Mouse (Mus musculus): ENCODE measurements around the gene Hps6. TPM values are rescaled to one million over a fixed set of nuclear protein-coding genes. Genes with fewer than 3 reads are reported as not detected.
A peak's percentile ranks its signal among the peaks of the same experiment; 100 is the strongest.
"Not testable (repeated sequence)": the region's sequence is repeated elsewhere in the genome, so short reads cannot be mapped to it uniquely, and the experiment has no call there.

Gene Hps6
- 6.8 and 8.3 TPM in 2 replicates for total RNA-seq (2017)

DNA sequence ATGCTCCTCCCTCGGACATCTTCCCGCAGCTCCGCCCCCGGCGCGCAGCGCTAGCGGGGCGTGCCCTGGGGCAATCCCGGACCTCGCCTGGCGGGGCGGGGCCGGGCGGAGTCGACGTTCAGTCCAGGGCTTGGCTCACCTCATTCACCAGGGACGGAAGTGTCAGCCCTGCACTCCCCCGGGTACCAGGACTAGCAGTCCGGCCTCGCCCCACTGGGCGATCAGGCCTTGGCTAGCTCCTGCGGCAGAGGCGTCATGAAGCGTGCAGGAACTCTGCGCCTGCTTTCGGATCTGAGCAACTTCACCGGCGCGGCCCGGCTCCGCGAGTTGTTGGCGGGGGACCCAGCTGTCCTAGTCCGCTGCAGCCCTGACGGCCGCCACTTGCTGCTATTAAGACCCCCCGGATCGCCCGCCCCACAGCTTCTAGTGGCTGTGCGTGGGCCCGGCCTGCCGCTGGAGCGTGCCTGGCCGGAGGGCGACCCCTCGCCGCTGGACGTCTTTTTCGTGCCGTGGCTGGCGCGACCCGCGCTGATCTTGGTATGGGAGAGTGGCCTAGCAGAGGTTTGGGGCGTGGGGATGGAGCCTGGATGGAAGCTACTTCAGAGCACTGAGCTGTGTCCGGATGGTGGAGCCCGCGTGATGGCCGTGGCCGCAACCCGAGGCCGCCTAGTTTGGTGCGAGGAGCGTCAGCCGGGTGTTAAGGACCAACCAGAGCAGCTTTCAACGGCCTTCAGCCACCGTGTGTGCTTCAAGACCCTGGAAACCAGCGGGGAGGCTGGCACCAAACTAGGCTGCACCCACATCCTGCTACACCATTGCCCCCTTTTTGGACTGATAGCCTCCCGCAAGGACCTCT is at the start of gene Hps6:
Hps6 (plus strand) TSS at position 138 of the 856 bp plus-strand sequence.
- peak; percentile 75 for ATAC-seq (ENCODE audit: extremely low read depth, insufficient number of reproducible peaks, low FRiP score, poor library complexity, severe bottlenecking)

DNA sequence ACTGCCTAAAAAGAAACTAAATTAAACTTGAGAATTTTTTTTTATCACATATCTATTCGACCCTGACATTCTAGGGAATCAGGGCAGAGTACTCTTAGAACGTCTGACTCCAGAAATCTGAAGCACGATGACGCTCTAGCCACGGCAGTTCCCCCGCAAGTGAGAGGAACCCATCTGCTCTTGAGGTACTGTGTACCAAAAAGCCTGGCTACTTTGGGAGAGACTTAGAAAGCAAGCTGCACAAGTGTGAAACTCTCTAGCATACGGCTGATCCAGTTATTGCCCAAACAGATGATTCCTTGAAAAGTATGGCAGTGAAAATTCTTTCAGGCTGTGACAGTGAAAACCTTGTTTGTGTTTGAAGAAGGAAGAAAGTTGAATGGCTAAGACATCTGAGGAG is 46.6 kb upstream of the Hps6 start:
- no peak for ATAC-seq (ENCODE audit: extremely low read depth, insufficient number of reproducible peaks, low FRiP score, poor library complexity, severe bottlenecking)

DNA sequence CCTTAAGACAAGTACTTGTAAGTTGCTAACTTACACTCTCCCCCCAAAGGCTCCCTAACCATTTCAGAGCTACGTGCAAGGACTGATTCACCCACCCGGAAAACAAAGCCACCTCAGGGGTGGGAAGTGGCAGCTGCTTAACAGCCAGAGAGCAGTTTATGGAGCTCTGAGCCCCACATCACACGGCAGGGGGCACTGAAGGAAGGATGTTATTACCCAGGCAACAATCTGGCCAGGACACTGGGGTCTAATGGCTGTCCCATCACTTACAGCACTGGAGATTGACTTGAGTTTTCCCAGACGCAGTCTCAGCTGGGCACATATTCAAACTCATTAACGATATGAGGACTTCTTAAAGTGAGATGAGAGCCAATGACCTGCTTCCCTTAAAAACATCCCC is 42.5 kb upstream of the Hps6 start:
- ATAC-seq (ENCODE audit: extremely low read depth, insufficient number of reproducible peaks, low FRiP score, poor library complexity, severe bottlenecking): 0 out of 2 replicates have a peak, but pooled peaks have one; percentile 3

DNA sequence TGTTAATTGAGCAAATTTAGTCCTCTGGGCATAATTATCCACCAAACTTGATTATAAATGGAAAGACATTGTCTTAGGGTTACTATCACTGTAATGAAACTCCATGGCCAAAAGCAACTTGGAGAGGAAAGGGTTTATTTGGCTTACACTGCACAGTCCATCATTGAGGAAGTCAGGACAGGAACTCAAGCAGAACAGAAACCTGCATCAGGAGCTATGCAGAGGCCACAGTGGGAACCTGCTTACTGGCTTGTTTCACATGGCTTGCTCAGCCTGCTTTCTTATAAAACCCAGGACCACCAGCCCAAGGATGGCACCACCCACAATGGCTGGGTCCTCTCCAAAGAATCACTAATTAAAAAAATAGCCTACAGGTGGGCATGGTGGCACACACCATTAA is 18.9 kb upstream of the Hps6 start:
- no peak for ATAC-seq (ENCODE audit: extremely low read depth, insufficient number of reproducible peaks, low FRiP score, poor library complexity, severe bottlenecking)

DNA sequence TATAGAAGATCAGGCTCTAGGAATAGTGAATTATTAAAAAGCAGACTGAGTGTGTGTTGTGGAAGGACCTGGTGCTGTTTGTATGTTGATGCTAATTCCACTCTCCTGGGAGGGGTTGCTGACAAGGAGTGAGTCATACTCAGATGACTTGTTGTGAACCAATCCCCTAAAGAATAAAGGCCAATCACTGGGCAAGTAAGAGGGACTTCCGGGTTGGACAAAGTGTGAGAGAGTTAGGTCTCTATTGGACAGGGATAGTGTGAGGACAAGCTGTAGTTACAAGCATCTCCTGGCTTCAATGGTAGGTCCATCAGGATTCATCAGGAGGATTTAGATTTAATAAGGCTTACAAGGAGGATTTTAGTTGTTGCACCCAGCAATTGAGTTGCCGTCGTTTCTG is 15.1 kb upstream of the Hps6 start:
- ATAC-seq (ENCODE audit: extremely low read depth, insufficient number of reproducible peaks, low FRiP score, poor library complexity, severe bottlenecking): no peak

DNA sequence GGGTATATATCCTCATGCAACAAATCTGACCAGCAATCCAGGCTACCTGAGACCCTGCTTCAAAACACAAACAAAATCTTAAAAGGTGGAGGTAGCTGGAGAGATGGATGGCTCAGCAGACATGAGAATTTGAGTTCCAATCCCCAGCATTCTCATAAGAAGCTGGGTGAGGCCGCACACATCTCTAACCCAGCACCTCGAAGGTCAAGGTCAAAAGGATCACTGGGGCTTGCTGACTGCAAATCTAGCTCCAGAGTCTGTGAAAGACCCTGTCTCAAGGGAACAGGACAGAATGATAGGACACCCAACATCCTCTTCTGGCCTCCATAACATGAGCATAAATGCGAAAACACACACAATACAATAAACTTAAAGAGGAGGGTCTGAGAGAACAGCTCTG is 12.1 kb upstream of the Hps6 start:
- no peak for ATAC-seq (ENCODE audit: extremely low read depth, insufficient number of reproducible peaks, low FRiP score, poor library complexity, severe bottlenecking)

DNA sequence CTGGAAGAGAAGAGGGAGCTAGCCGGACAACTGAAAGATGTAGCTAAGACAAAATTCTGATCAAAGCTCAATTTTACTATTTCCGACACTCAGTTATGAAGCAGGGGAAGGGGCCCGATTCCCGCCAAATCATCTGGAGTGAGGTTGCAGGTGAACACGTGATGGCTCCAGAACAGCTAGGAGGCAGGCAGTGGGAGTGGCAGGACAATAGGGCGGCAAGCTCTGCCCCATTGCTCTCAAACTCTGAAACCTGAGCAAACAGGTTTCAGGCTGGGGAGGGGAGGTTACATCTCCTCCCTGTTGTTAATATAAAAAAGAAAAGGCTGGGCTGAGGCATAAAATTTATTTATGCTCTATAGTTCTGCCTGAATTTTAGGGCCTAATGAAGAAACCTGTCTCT is 9.9 kb upstream of the Hps6 start:
- ATAC-seq (ENCODE audit: extremely low read depth, insufficient number of reproducible peaks, low FRiP score, poor library complexity, severe bottlenecking): not testable (repeated sequence)

DNA sequence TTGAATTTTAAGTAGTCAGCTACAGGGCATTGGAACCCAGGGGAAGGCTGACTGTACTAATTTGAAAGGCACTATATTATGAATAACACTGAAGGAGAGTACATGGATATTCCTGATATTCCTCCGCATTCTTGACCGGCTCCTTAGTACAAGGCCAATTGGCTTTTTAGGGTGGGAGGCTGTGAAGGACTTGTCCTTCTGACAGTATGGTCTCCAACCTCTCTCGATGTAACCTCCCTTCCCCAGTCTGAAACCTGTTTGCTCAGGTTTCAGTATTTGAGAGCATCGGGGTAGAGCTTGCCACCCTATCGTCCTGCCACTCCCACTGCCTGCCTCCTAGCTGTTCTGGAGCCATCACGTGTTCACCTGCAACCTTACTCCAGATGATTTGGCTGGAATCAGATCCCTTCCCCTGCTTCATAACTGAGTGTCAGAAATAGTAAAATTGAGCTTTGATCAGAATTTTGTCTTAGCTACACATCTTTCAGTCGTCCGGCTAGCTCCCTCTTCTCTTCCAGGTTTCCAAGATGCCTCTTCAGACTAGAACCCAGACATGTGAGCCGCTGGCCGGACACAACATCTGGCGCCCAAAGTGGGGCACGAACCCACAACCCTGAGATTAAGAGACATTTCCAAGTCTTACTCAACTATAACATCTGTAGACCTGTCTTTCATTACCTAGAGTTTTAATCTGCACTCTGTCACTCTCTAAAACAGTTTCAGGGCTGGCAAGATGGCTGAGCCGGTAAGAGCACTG is 9.1 kb upstream of the Hps6 start:
- ATAC-seq (ENCODE audit: extremely low read depth, insufficient number of reproducible peaks, low FRiP score, poor library complexity, severe bottlenecking): no peak

DNA sequence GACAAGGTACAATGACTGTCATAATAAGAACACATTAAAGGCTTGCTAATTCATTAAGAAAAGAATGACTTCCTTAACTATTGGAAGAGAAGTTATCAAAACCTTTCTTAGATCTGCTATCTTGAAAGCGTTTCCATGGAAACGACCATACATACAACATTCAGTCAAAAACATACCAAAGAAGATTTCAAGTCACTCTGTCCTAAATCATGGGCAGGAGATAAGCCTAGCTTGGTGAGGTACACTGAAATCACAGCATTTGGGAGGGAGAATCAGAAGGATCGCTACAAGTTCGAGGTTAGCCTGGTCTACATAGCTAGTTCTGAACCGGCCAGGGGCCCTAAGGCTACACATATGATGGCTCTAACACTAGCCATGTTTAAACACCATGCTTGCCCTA is 5.9 kb upstream of the Hps6 start:
- ATAC-seq (ENCODE audit: extremely low read depth, insufficient number of reproducible peaks, low FRiP score, poor library complexity, severe bottlenecking): no peak

DNA sequence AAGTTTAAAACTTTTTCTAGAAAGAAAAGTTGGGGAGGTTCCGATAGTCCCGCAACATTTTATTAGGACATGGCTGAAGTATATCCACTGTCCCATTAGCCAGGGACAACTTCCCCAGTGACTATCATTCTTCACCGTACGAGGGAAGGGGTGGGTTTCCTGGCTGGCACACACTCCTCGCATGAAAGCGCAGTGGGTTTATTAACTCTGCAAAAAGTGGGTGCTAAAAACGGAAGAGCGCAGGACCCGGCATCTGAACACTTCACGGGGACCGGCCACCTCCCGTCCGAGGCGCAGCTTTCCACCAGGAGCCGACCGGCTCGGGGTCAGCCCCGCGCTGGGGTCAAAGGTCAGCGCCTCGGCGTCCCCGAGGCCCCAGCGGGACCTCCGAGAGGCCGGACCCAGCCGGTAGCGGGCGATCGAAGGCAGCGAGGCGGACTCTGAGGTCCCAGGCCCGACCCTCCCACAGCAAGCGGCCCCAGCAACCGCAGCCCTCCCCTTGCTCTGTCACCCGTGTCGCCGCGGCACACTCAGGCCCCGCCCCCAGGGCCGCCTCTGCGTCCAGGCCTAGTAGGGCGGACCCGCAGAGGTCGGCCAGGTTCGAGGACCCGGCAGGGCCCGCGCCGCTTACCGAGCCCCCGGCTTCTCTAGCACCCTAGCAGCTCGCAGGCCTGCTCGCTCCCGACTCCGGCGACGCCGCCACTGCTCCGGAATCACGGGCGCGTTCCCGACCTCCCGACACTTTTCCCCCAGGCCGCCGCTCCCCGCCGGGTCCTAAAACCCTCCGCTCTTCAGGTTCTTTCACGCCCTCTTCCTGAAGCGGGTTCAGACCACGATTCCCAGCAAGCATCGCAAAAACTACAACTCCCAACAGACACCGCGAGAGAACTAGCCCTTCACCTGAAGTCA is 5.3 kb upstream of the Hps6 start, which contains the start of gene Armh3:
Armh3 (minus strand) TSS at position 704 of the 909 bp plus-strand sequence.
- ATAC-seq (ENCODE audit: extremely low read depth, insufficient number of reproducible peaks, low FRiP score, poor library complexity, severe bottlenecking): peak; percentile 84

DNA sequence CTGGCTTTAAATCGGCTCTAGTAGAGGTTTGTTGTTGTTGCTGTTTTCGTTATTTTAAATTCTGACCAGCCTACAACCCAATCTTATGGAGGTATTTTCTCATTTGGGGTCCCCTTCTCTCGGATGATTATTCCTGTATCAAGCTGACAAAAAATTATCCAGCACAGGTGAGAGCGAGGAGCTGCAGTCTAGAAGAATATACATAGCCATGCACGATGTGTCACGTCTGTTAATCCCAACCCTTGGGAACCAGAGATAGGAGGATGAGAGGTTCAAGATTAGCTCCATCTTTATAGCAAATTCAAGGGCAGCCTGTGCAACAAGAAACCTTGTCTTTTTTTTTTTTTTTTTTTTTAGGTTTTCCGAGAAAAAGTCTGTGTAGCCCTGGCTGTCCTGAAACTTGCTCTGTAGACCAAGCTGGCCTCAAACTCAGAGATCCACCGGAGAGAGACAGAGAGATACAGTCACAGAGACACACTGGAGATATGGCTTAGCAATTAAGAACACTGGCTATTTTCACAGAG is 4.6 kb upstream of the Hps6 start:
- no peak for ATAC-seq (ENCODE audit: extremely low read depth, insufficient number of reproducible peaks, low FRiP score, poor library complexity, severe bottlenecking)

DNA sequence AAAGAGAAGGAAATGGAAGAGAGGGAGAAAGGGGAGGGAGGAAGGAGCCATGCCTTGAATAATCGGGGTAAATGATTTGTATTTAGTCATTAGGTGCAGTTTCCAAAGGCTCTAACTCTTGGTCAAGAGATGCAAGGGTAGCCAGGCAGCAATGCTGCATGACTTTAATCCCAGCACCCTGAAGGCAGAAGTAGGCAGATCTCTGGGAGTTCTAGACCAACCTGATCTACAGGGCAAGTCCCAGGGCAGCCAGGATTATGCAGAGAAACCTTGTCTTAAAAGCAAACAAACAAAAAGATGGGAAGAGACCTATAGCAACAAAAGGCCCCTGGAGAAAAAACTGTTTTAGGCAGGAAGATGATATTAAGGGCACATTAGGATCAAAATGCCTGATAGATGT is 3.9 kb upstream of the Hps6 start:
- ATAC-seq (ENCODE audit: extremely low read depth, insufficient number of reproducible peaks, low FRiP score, poor library complexity, severe bottlenecking): no peak

DNA sequence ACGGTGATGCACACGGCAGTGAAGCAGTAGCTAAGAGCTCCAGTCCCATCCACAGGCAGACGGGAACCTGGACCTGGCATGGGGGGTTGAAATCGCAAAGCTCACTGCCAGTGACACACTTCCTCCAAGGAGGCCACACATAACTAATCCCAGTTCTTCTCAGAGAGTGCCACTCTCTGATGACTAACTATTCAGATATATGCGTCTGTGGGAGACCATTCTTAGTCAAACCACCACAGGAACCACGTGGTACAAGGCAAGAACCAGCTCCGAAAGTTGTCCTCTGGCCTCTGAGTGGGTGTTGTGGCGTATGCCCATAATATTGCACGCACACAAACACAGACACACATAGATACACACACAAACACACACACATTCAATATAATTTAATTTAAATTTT is 1.0 kb upstream of the Hps6 start:
- ATAC-seq (ENCODE audit: extremely low read depth, insufficient number of reproducible peaks, low FRiP score, poor library complexity, severe bottlenecking): no peak

DNA sequence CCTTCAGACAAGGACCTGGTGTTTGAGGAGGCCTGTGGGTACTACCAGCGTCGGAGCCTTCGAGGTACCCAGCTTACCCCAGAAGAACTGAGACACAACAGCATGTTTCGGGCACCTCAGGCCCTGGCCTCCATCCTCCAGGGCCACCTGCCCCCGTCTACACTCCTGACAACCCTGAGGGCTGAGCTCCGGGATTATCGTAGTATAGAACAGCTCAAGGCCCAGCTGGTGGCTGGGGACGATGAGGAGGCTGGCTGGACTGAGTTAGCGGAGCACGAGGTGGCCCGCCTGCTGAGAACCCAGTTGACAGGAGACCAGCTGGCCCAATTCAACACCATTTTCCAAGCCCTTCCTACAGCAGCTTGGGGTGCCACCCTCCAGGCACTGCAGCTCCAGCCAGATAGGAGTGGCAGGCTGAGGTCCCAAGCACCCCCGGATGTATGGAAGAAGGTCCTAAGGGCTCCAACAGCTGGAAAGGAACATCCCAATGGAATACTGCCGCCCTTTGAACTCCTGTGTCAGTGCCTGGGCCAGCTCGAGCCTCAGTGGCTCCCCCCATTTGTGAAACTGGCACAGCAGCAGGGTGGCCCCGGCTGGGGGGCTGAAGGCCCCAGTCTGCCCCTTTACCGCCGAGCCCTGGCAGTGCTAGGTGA is 1.6 kb downstream of the Hps6 start:
- no peak for ATAC-seq (ENCODE audit: extremely low read depth, insufficient number of reproducible peaks, low FRiP score, poor library complexity, severe bottlenecking)

DNA sequence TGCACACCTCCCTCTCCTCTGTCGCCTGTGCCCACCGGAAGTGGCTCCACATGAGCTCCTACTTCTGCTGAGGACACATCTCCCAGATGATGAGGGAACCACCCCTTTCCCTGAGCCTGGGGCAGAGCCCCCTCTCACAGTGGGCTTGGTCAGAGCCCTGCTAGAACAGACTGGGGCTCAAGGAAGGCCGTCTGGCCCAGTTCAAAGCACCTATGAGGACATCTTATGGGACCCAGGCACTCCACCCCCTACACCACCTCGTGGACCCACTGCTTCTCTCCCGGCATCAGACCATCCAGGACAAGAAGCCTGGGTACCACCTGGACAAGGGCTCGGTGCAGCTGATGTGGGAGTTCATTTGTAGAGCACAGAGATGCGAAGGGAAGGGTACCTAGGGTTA is 2.4 kb downstream of the Hps6 start:
- ATAC-seq (ENCODE audit: extremely low read depth, insufficient number of reproducible peaks, low FRiP score, poor library complexity, severe bottlenecking): no peak

DNA sequence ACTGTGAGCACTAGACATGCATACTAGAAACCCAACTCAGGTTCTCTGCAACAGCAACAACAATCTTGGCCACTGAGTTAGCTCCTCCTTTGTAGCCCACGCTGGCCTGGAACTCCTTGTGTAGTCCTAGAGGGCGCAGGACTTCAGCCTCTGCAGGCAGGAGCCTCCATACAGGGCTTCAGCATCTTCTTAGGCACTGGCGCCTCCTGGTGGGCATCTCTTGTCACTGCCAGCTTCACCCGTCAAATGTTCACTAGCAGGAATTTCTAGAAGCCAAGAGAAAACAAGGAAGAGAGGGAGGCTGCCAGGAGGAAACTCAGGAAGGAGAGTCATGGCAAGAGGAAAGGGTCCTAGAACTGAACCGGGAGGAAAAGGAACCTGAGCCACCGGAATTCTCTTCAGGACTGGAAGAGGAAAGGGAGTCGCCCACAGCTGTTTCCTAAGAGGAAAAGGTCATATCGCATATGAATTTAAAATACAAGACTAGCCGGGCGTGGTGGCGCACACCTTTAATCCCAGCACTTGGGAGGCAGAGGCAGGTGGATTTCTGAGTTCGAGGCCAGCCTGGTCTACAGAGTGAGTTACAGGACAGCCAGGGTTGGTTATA is 11.4 kb downstream of the Hps6 start:
- peak; percentile 97 for ATAC-seq (ENCODE audit: extremely low read depth, insufficient number of reproducible peaks, low FRiP score, poor library complexity, severe bottlenecking)

DNA sequence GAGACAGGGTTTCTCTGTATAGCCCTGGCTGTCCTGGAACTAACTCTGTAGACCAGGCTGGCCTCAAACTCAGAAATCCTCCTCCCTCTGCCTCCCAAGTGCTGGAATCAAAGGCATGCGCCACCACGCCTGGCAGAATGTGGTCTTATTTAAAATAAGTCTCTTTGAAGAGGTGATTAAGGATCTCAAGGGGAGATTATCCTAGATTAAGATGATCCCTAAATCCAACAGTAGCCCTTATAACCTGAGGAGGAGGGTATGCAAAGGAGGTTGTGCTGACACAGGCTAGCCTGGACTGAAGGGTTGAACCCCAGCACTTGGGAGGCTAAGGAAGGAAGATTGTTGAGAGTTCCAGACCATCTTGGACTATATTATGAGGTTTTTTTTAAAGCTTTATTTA is 12.7 kb downstream of the Hps6 start:
- no peak for ATAC-seq (ENCODE audit: extremely low read depth, insufficient number of reproducible peaks, low FRiP score, poor library complexity, severe bottlenecking)

DNA sequence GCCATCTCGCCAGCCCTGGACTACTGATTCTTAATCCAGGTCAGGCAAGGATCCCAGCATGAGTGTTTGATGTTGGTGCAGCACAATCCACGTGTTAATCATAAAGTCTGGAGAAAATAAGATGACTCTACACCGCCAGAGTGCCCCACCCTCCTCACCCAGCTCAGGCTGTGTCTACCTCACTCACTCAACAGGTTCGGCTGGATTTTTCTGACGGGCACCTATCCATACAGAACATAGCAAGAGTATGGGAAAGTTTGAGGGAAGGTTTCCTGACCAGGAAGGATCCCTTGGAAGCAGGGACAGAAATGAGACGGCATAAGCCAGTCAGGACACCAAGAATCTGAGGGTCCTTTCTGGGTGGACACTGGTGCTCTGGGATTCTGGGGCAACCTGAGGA is 21.7 kb downstream of the Hps6 start:
- no peak for ATAC-seq (ENCODE audit: extremely low read depth, insufficient number of reproducible peaks, low FRiP score, poor library complexity, severe bottlenecking)

Measured in neutrophil, adult 5-6 weeks (primary cell).